ENCODE assay signal across 7 mouse cellular contexts in genomic region chr16:36817321-36817926, GRCm38 (mm10). TPM values are rescaled to one million over a fixed set of nuclear protein-coding genes. Genes with fewer than 3 reads are reported as not detected.
DNase-seq lines count a peak whose midpoint lies in the region; ATAC-seq and TF ChIP-seq lines count a peak whose summit lies in the region.

No protein-coding gene starts in this region.

- H3K27me3 ChIP-seq in hindbrain, embryonic 16.5 days (replicated peaks; ENCODE audit: control insufficient read depth, insufficient read depth, low read length), result no peaks in the 10 kb centered on the region

- no peak overlapping the region for H3K4me3 ChIP-seq in gastrocnemius, adult 2 months
- no peak overlapping the region for H3K4me3 ChIP-seq in hindbrain, embryonic 16.5 days (ENCODE audit: low read length)

- intact Hi-C loops in gastrocnemius, adult 2 months (cut with DNase I), result loop anchor here (2.0 to 10.0 kb wide), 2 partner anchors 93 to 345 kb away; no protein-coding TSS in a partner anchor

- TF ChIP-seq CTCF in gastrocnemius, adult 2 months (IDR thresholded peaks at IDR 0.05), result peak; percentile 82

- 16% methylated on average over 7 of the region's 7 CpGs for WGBS in hindbrain, embryonic 16.5 days

- H3K9me3 ChIP-seq in hindbrain, embryonic 16.5 days (ENCODE audit: control insufficient read depth, low read length), result no peaks in the 10 kb centered on the region

- H3K9ac ChIP-seq in hindbrain, embryonic 16.5 days (ENCODE audit: low read depth, low read length), result no peak overlapping the region

- DNase-seq in adrenal gland, adult (ENCODE audit: inconsistent age in 2 of 2, low spot score in 1 of 2), result peak; percentile 68 to 87
- peak; percentile 70 for DNase-seq in gastrocnemius, adult 2 months
- peak; percentile 74 to 77 for DNase-seq in layer of hippocampus, postnatal 36 days
- peak; percentile 71 for DNase-seq in lung, postnatal 14 days
- peak; percentile 91 for DNase-seq in retina, postnatal 1 day

- H3K27ac ChIP-seq in gastrocnemius, adult 2 months, result no peak overlapping the region
- H3K27ac ChIP-seq in hindbrain, embryonic 16.5 days (ENCODE audit: low read depth, low read length), result no peak overlapping the region

- ATAC-seq in common myeloid progenitor, adult 5-6 weeks (replicated peaks; ENCODE audit: low read depth, poor library complexity, severe bottlenecking), result peak; percentile 98
- peak; percentile 99 for ATAC-seq in hindbrain, embryonic 16.5 days

- H3K4me1 ChIP-seq in hindbrain, embryonic 16.5 days (ENCODE audit: control insufficient read depth, insufficient read depth, low read depth, low read length), result no peaks in the 10 kb centered on the region

- H3K4me2 ChIP-seq in hindbrain, embryonic 16.5 days (ENCODE audit: low read length), result no peak overlapping the region

- no peaks in the 10 kb centered on the region for H3K36me3 ChIP-seq in hindbrain, embryonic 16.5 days (ENCODE audit: control insufficient read depth, insufficient read depth, low read length)

RNA-seq across cellular contexts. Expression of gene Iqcb1, which starts 10.8 kb away (rescaled TPM):
- total RNA-seq in common myeloid progenitor, adult 5-6 weeks (2017), result 32.1 and 47.8 TPM in 2 replicates
- total RNA-seq in gastrocnemius, adult 2 months (2021), result 1 to 10 TPM; 5.8 to 5.9 TPM
- polyA plus RNA-seq in hindbrain, embryonic 16.5 days (2015; fragmentation: Nextera tagmentation; extraction: Ambion mirVana), result 55.9 and 59.1 TPM in 2 replicates
- 10 to 100 TPM; 38.9 to 39.1 TPM for total RNA-seq in layer of hippocampus, postnatal 36 days (2021)

RNA-seq across cellular contexts. Expression of gene Slc15a2, which starts 32.7 kb away (rescaled TPM):
- 31.8 and 33.6 TPM in 2 replicates for total RNA-seq in common myeloid progenitor, adult 5-6 weeks (2017)
- total RNA-seq in gastrocnemius, adult 2 months (2021), result 1 to 10 TPM; 2.3 to 3.8 TPM
- polyA plus RNA-seq in hindbrain, embryonic 16.5 days (2015; fragmentation: Nextera tagmentation; extraction: Ambion mirVana), result 15.3 and 17.9 TPM in 2 replicates
- total RNA-seq in layer of hippocampus, postnatal 36 days (2021), result 10 to 100 TPM; 39.7 to 44.0 TPM

RNA-seq across cellular contexts. Expression of gene Eaf2, which starts 57.4 kb away (rescaled TPM):
- not detected in 2 replicates for total RNA-seq in common myeloid progenitor, adult 5-6 weeks (2017)
- total RNA-seq in gastrocnemius, adult 2 months (2021), result under 1 TPM in 1 of 2 experiments, not detected in 1; 0.25 TPM
- 0.50 and 0.66 TPM in 2 replicates for polyA plus RNA-seq in hindbrain, embryonic 16.5 days (2015; fragmentation: Nextera tagmentation; extraction: Ambion mirVana)
- 1 to 10 TPM; 1.1 to 1.2 TPM for total RNA-seq in layer of hippocampus, postnatal 36 days (2021)

RNA-seq across cellular contexts. Expression of gene Golgb1, which starts 57.5 kb away (rescaled TPM):
- total RNA-seq in common myeloid progenitor, adult 5-6 weeks (2017), result 44.5 and 58.3 TPM in 2 replicates
- total RNA-seq in gastrocnemius, adult 2 months (2021), result 10 to 100 TPM; 17.7 to 28.9 TPM
- polyA plus RNA-seq in hindbrain, embryonic 16.5 days (2015; fragmentation: Nextera tagmentation; extraction: Ambion mirVana), result 72.5 and 74.4 TPM in 2 replicates
- total RNA-seq in layer of hippocampus, postnatal 36 days (2021), result 10 to 100 TPM; 74.1 to 82.4 TPM
